Mouse (Mus musculus) adrenal gland (tissue): ENCODE data around the gene Hist1h3f.
"Not testable (repeated sequence)": the region's sequence is repeated elsewhere in the genome, so short reads cannot be mapped to it uniquely, and the experiment has no call there.

ENCODE experiments used
- intact Hi-C: fragments of 180-260 bp; cut with DNase I; formaldehyde crosslinking; loops from one replicate; pipeline ENCODE4 v1.15.1; 2025

The Hist1h3f gene

GRCm38 (mm10) chr13:23561531-23561882 is 17.7 kb downstream of the Hist1h3f start:
- intact Hi-C loops: not testable (repeated sequence)

- intact Hi-C loops: not testable (repeated sequence)
These were observed 18.2 kb downstream of the Hist1h3f start, which contains the start of gene Hist1h3e for GRCm38 (mm10) chr13:23561883-23562659. Hist1h3e (minus strand) TSS chr13:23562369.

GRCm38 (mm10) chr13:23562699-23563462 is 19.0 kb downstream of the Hist1h3f start:
- intact Hi-C loops: no loop called here

- intact Hi-C loops: no loop called here
These were observed 20.6 kb downstream of the Hist1h3f start for GRCm38 (mm10) chr13:23564482-23564881.

- intact Hi-C loops: not testable (repeated sequence)
These were observed 26.6 kb downstream of the Hist1h3f start for GRCm38 (mm10) chr13:23570261-23571021.

- intact Hi-C loops: no loop called here
These were observed 27.2 kb downstream of the Hist1h3f start, which contains the start of the genes Hist1h2ae and Hist1h2bg for GRCm38 (mm10) chr13:23571022-23571503. Hist1h2ae (minus strand) TSS chr13:23571220. Hist1h2bg (plus strand) TSS chr13:23571396.

GRCm38 (mm10) chr13:23571504-23572217 is 27.8 kb downstream of the Hist1h3f start:
- intact Hi-C loops: not testable (repeated sequence)

GRCm38 (mm10) chr13:23572218-23573033 is 28.6 kb downstream of the Hist1h3f start:
- intact Hi-C loops: no loop called here

- intact Hi-C loops: not testable (repeated sequence)
These were observed 29.4 kb downstream of the Hist1h3f start for GRCm38 (mm10) chr13:23573034-23573897.

GRCm38 (mm10) chr13:23573898-23574524 is 30.2 kb downstream of the Hist1h3f start, which contains the start of the genes Hist1h2bf and Hist1h2ad:
Hist1h2bf (minus strand) TSS chr13:23574196.
Hist1h2ad (plus strand) TSS chr13:23574381.
- intact Hi-C loops: not testable (repeated sequence)

GRCm38 (mm10) chr13:23574546-23575170 is 30.8 kb downstream of the Hist1h3f start:
- intact Hi-C loops: not testable (repeated sequence)

- intact Hi-C loops: no loop called here
These were observed 31.5 kb downstream of the Hist1h3f start, which contains the start of gene Hist1h3d for GRCm38 (mm10) chr13:23575271-23575851. Hist1h3d (plus strand) TSS chr13:23575763.

- intact Hi-C loops: not testable (repeated sequence)
These were observed 32.0 kb downstream of the Hist1h3f start for GRCm38 (mm10) chr13:23575864-23576313.

GRCm38 (mm10) chr13:23576351-23576881 is 32.6 kb downstream of the Hist1h3f start:
- intact Hi-C loops: no loop called here

- intact Hi-C loops: no loop called here
These were observed 33.2 kb downstream of the Hist1h3f start for GRCm38 (mm10) chr13:23576906-23577639.

GRCm38 (mm10) chr13:23577835-23578234 is 34.0 kb downstream of the Hist1h3f start:
- intact Hi-C loops: no loop called here
